Mouse (Mus musculus) yolk sac, embryonic 10.5 days (tissue): Measurements from ENCODE around the gene Akap11.
"Not testable (repeated sequence)": the region's sequence is repeated elsewhere in the genome, so short reads cannot be mapped to it uniquely, and the experiment has no call there.

Experiments
- DNase-seq: peaks from one replicate; pipeline ENCODE4 v3.0.0-alpha.2; 2017; ENCODE audit warnings: low spot score

Akap11 gene

GRCm38 (mm10) chr14:78536281-78537165, at the start of gene Akap11:
TSS of gene Akap11 (minus strand) at chr14:78536808.
- peak; percentile 94 for DNase-seq

GRCm38 (mm10) chr14:78584222-78584621, 47.6 kb upstream of the Akap11 start:
- no peak for DNase-seq

- DNase-seq = no peak
Measured at GRCm38 (mm10) chr14:78583168-78583567, 46.6 kb upstream of the Akap11 start.

GRCm38 (mm10) chr14:78575899-78576298, 39.3 kb upstream of the Akap11 start:
- no peak for DNase-seq

- no peak for DNase-seq
Measured at GRCm38 (mm10) chr14:78568410-78568809, 31.8 kb upstream of the Akap11 start.

- DNase-seq = no peak
Measured at GRCm38 (mm10) chr14:78566431-78566830, 29.8 kb upstream of the Akap11 start.

- DNase-seq = no peak
Measured at GRCm38 (mm10) chr14:78564292-78564691, 27.7 kb upstream of the Akap11 start.

- no peak for DNase-seq
Measured at GRCm38 (mm10) chr14:78563211-78563610, 26.6 kb upstream of the Akap11 start.

- DNase-seq = no peak
Measured at GRCm38 (mm10) chr14:78562121-78562520, 25.5 kb upstream of the Akap11 start.

GRCm38 (mm10) chr14:78559042-78559441, 22.4 kb upstream of the Akap11 start:
- no peak for DNase-seq

GRCm38 (mm10) chr14:78554830-78555229, 18.2 kb upstream of the Akap11 start:
- DNase-seq = not testable (repeated sequence)

- no peak for DNase-seq
Measured at GRCm38 (mm10) chr14:78553661-78554060, 17.1 kb upstream of the Akap11 start.

GRCm38 (mm10) chr14:78548807-78549206, 12.2 kb upstream of the Akap11 start:
- DNase-seq = no peak

- DNase-seq = no peak
Measured at GRCm38 (mm10) chr14:78541319-78541718, 4.7 kb upstream of the Akap11 start.

GRCm38 (mm10) chr14:78539821-78540220, 3.2 kb upstream of the Akap11 start:
- no peak for DNase-seq

GRCm38 (mm10) chr14:78538572-78539320, 2.1 kb upstream of the Akap11 start:
- no peak for DNase-seq

GRCm38 (mm10) chr14:78537551-78537950, 943 bp upstream of the Akap11 start:
- DNase-seq = no peak

- no peak for DNase-seq
Measured at GRCm38 (mm10) chr14:78535366-78535765, 1.2 kb downstream of the Akap11 start.

- no peak for DNase-seq
Measured at GRCm38 (mm10) chr14:78534651-78535050, 2.0 kb downstream of the Akap11 start.

- DNase-seq = no peak
Measured at GRCm38 (mm10) chr14:78533701-78534100, 2.9 kb downstream of the Akap11 start.

GRCm38 (mm10) chr14:78532345-78532744, 4.3 kb downstream of the Akap11 start:
- DNase-seq = no peak

- DNase-seq = no peak
Measured at GRCm38 (mm10) chr14:78530256-78530655, 6.4 kb downstream of the Akap11 start.
